Mouse (Mus musculus) myocyte (in vitro differentiated cells): Measurements from ENCODE around the gene Scgb2b20.
"Not testable (repeated sequence)": the region's sequence is repeated elsewhere in the genome, so short reads cannot be mapped to it uniquely, and the experiment has no call there.

Experiments
- POLR2A ChIP-seq: IDR thresholded peaks from one replicate; pipeline ENCODE4 v1.6.1; 2011; ENCODE audit warnings: low read depth, mild to moderate bottlenecking, control low read depth, moderate library complexity; ENCODE audit not compliant: insufficient read length
- USF1 ChIP-seq: IDR thresholded peaks from one replicate; pipeline ENCODE4 v1.6.1; 2011; ENCODE audit warnings: low read depth, mild to moderate bottlenecking, control low read depth, moderate library complexity

DNA sequence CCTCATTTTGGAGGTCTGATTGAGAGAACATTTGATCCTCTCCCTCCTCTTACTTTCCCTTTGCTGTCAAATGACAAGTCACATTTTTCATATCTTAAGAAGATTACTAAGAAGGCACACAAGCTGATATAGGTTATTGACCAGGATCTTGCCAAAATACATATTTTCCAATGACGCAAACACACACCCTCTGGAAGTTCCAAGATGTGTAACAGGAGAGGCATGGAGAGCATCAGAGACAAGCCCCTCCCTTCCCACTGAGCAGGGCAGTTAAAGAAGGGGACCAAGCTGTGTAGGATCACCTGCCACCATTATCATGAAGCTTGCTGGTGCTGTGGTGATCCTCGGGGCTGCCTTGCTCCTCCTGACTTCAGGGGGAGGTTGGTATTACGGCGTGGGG, 6.8 kb upstream of the Scgb2b20 start, which contains the start of gene Scgb1b20:
- TF ChIP-seq USF1, POLR2A: not testable (repeated sequence)
